Mouse (Mus musculus): Measurements from ENCODE around the gene Dok1.

Dok1 gene

DNA sequence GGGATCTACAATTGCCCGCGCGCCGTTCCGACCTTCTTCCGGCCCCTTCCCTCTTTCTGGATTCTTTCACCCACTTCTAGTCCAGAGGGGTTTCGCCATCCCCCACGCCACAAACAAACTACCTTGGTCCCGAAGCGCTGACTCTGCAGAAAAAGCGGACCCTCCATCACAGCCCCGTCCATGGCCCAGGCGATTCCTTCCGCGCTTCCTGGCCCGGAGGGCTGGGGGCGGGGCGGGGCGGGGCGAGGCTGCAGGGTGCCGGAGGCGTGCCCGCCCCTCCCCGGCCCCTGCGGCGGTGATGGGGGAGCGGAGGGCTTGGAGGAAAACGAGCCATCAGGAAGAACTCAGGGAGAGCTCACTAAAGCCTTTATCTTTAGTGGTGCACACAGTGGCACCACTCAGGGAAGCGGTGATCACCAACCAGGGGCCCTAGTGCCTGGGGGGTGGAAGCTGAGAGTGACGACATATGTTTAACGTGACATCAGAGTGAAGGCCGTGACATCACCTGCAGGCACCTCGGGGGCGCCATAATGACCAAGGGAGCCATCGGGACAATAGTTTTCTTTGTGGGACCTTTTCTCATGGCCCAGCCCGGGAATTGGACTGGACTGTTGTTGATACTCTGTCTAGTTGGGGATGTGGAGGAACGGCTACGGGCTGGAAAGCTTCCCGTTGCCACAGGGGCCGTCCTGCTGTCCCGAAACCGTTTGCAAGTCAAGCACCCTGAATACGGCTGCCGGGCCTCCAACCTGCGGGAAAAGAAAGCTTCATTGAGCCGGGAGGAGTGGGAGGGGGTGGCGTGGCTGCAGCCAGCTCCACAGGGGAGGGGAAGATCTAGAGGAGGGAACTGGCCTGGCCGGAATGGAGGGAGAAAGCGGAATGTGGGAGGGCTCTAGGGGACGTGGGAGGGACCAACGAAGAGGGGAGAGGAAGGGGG, at the start of gene Dok1, which contains the start of gene Loxl3:
Gene Dok1, minus strand, starts transcription at position 223 of the 937 bp plus-strand sequence.
Gene Loxl3, plus strand, starts transcription at position 925 of the 937 bp plus-strand sequence.
- DNase-seq (ENCODE audit: low spot score in 2 of 2): peak in 1 of 2 experiments; percentile 41

DNA sequence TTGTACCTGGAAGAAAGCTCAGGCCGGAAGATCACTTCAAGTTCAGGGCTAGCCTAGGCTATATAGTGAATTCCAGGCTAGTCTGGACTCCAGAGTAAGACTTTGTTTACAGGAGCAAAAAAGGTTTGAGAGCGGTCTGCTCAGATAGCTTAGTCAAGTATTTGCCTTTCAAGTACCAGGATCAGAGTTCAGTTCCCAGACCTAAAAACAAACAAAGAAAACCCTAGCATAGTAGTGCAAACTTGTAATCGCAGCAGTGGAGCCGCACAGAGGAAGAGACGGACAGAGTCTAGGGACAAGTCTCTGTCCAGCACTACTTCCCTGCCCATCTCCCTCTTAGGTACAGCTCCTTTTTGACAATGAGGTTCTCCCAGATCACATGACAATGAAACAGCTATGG, 46.9 kb upstream of the Dok1 start:
- no peak for DNase-seq (ENCODE audit: low spot score in 2 of 2)

GRCm38 (mm10) chr6:83078324-83078858, 45.1 kb upstream of the Dok1 start:
- DNase-seq (ENCODE audit: low spot score in 2 of 2): peak; percentile 96 to 99

DNA sequence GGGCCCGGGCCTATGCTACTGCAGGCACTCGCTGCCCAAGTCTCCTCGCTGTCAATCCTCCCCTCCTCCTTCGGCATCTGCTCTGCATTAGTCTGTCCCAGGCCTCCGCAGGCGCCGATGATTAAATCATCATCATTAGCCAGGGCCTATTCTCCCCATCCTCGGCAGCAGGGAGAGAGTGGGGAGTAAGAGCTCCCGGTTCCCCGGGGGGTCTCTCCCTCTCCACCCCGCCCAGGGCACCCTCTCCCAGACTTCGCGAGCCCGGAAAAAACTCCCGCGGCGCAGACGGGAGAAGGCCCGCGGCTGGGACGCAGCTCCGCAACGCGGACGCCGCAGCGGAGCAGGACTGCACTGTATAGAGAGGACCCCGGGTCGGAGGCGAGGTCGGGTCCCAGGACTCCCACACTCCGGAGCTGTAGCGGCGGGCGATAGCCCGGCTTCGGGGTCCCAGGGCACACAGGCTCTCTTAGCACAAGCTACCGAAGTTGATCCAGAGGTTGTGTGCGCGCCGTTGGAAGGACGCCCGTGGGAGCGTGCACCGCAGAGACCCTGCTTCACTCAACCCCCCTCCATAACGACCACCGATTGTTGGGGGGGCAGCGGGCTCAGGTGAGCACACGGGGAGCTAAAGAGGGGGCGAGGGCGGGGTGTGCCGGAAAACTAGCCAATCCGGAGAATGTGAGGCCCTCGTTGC, 44.5 kb upstream of the Dok1 start, which contains the start of gene Pcgf1:
Gene Pcgf1, plus strand, starts transcription at position 240 of the 694 bp plus-strand sequence.
- no peak for DNase-seq (ENCODE audit: low spot score in 2 of 2)

GRCm38 (mm10) chr6:83074979-83075378, 41.7 kb upstream of the Dok1 start:
- DNase-seq (ENCODE audit: low spot score in 2 of 2): no peak

DNA sequence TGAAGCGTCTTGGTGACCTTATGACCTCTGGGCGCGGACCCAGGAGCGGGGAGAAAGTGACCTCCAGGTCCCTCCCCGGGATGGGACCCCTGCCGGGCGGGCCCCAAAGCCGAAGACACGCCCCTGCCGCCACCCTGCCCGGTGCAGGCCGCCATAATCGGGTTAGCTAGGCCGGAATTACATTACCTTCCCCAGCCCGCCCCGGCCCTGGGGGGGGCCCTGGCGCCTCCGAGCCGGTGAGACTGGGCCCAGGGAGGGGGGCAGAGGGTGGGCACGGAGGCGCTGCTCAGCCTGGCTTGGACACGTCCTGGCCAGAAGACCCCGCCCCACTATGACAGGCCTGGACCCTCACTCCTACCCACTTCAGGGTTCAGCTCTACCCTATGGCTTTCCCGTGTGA, 37.9 kb upstream of the Dok1 start:
- no peak for DNase-seq (ENCODE audit: low spot score in 2 of 2)

DNA sequence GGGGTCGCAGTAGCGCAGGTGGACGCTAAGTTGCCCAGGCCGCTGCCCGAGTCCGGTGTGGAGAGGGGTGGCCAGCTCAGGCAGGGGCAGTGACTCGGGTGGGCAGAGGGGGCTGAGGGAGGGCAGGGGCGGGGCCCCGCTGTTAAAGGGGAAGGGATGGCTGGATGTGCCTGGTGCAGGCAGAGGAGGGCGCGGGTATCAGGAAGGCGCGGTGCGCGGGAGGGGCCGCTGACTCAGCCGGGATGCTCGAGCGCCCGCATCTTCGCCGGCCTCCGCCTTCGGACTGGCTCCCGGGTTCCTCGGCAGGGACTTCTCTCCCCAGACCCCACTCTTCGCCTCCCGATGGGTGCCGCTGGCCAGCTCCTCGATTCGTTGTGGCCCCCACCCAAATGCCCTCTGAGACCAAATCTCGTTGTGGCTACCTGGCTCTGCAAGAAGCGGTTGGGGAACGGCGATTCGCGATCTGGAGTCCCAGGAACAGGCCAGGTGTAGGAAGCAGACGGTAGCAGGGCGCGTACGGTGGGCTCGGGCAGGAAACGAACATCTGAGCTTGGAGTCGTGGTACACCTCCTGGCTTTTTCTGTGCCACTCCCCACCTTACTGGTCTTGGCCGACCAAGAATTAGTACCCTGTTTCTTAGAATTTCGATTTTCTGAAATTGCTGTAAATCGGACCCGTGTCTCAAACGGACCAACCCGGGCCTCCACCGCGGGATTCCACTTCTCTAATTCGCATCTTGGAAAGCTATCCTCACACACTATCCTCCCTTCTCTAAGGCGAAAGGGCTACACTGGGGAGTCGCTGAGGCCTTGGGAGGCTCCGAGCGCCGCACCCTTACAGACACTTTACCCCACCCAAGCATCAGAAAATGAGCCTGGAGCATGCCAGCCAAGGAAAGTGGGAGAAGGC, 37.3 kb upstream of the Dok1 start:
- DNase-seq (ENCODE audit: low spot score in 2 of 2): no peak

DNA sequence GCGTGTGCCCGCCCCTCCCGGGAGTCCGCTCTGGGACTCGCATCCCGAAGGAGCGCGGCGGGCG, 36.8 kb upstream of the Dok1 start, which contains the start of gene Tlx2:
Gene Tlx2, minus strand, starts transcription at position 47 of the 64 bp plus-strand sequence.
- DNase-seq (ENCODE audit: low spot score in 2 of 2): no peak

DNA sequence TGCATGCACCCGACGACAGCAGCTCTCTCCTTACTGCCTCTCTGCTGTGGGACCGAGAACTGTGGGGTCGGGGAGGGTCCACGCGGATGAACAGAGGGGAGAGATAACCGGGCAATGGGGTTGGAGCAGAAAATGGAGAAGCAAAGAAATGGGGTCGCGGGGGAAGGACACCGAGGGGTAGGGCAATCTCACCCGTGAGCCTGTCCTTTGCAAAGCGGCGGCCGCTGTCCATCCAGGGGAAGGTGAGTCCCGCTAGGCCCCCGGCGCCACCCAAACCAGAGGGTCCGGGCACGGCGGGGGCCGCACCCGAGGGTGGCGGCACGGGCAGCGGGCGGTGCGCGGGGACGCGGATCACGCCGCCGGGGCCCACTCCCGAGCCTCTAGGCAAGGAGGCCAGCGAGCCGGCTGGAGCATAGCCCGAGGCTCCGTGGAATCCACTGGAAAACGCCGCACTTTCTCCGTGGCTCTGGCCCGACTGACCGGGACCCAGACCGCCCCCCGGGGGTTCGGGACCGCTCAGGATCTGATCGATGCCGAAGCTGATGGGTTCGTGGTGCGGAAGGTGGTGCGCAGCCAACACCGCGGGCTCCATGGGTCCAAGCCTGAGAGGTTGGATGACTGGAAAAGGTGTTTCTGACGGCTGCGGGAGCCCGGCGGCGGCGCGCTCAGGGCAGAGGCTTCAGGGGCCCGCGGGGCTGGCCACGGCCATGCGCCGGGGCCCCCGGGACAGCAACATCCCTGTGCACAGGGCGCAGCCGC, 36.4 kb upstream of the Dok1 start:
- no peak for DNase-seq (ENCODE audit: low spot score in 2 of 2)

DNA sequence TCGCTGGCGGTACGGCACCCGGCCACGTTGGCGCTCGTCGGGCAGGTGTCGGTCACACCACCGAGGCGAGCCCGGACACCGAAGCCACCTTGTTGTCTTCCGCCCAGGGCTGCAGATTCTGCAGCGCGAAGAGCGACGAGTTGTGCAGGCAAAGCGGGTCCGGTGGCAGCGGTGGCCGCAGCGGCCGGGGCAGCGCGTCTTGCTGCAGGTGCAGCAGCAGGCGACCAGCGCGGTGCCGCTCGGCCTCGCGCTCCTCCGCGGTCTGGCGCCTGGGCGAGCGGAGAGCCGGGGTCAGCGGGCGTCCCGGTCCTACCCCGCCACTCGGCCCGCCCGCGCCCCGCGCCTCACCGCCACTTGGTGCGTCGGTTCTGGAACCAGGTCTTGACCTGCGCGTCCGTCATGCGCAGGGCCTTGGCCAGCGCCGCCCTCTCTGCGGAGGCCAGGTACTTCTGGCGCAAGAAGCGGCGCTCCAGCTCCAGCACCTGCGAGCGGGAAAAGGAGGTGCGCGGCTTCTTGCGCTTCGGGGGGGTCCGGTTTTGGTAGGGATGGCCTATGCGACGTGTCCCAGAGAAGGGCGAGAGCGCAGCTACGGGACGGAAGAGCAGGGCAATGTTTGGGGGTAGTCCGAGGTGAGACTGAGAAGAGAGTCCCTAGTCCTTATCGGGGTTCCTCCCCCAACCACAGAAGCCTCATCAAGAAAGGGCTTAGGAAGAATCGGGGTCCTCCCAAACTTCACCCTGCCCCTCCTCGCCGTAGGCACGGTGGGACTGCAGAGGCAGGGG, 35.6 kb upstream of the Dok1 start:
- DNase-seq (ENCODE audit: low spot score in 2 of 2): no peak

- no peak for DNase-seq (ENCODE audit: low spot score in 2 of 2)
Measured at GRCm38 (mm10) chr6:83068221-83068620, 35.0 kb upstream of the Dok1 start.

GRCm38 (mm10) chr6:83066441-83066840, 33.2 kb upstream of the Dok1 start:
- DNase-seq (ENCODE audit: low spot score in 2 of 2): no peak

DNA sequence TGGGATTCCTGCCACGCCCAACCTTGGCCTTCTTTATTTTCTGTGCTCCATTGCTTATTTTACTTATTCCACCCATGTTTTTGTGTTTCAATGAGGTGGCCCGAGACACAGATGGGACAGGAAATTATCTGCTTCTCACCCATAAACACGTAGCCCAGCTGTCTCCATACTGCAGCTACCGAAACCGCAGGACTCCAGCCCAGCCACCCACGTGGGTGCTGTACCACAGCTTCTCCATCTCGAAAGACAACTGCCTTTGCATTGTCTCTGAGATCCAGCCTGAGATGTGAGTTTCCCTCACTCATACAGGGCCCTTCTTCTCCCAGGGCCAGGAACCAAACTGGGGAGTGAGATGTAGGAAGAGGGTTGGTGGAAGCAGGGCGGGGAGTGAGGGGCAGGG, 32.7 kb upstream of the Dok1 start:
- DNase-seq (ENCODE audit: low spot score in 2 of 2): no peak

GRCm38 (mm10) chr6:83058725-83059124, 25.5 kb upstream of the Dok1 start:
- no peak for DNase-seq (ENCODE audit: low spot score in 2 of 2)

DNA sequence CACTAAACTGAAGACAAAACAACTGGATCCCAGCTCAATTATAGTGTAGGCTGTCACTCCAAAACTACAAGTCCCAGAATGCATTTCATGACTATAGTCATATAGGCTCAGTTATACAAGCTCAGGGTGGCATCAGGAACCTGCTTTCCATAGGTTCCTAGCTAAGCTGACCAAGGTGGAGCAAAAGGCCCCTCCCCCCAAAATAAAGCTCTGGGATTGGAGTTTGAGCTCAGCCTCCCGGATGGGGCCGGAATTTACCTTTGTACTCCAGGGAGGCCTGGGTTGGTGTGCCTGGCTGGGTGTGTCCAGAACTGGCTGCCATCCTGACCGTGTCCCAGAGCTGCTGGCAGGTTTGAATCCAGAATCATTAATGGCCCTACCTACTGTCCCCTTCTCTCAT, 24.5 kb upstream of the Dok1 start, which contains the start of gene Dqx1:
Gene Dqx1, plus strand, starts transcription at position 55 of the 400 bp plus-strand sequence.
- no peak for DNase-seq (ENCODE audit: low spot score in 2 of 2)

GRCm38 (mm10) chr6:83054871-83055431, 21.7 kb upstream of the Dok1 start, which contains the start of gene Htra2:
Htra2 (minus strand) TSS chr6:83055273.
- DNase-seq (ENCODE audit: low spot score in 2 of 2): peak in 1 of 2 experiments; percentile 47

- peak; percentile 96 for DNase-seq (ENCODE audit: low spot score in 2 of 2)
Measured at GRCm38 (mm10) chr6:83054074-83054851, 21.0 kb upstream of the Dok1 start, which contains the start of gene Aup1. Aup1 (plus strand) TSS chr6:83054521.

DNA sequence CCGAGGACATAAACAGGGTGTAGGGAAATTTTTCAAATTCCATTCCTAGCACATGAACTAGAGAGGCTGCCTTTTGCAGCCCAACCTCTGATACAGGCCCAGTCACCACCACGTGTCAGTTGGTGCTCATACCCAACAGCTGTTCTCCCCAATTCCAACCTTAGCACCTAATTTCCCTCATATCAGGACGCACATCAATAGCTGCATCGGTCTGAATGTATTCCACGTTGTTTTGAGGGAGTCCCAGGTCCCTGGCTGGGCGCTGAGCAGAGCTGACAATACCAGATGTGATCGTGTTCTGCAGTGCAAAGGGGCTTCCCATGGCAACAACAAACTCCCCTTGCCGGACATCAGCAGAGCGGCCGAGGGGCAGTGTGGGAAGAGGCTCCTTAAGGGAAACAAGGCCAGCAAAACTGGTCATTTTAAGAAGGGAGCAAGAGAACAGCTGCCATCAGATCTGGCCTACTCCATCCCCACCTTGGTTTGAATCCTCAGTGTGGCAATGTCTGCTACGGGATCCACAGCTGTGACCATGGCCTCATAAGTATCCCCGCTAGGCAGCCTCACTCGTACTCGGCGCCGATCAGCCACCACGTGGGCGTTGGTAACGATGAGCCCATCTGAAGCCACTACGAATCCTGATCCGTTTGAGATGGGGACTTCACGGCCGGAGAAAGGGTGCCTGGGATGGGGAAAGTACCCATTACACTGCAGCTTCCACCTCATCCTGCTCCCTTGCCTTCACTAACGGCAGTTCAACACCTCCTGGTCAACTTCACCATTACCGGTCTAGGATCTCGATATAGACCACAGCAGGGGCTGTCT, 20.1 kb upstream of the Dok1 start:
- DNase-seq (ENCODE audit: low spot score in 2 of 2): no peak

All from frontal cortex, postnatal 10 days (tissue).